Mouse (Mus musculus) heart, adult 2 months (tissue): Measurements from ENCODE around the gene 2410015M20Rik.
"Not testable (repeated sequence)": the region's sequence is repeated elsewhere in the genome, so short reads cannot be mapped to it uniquely, and the experiment has no call there.

ENCODE experiments used
- CTCF ChIP-seq: fragments of 200-600 bp; IDR thresholded peaks from 2 replicates; pipeline ENCODE4 v1.8.1; 2022; ENCODE audit warnings: antibody characterized with exemption, mild to moderate bottlenecking, moderate library complexity
- EP300 ChIP-seq: fragments of 200-500 bp; IDR thresholded peaks from 2 replicates; pipeline ENCODE4 v1.6.1; 2011; ENCODE audit warnings: low read depth, low read length, control low read depth; ENCODE audit not compliant: insufficient read depth
- POLR2A ChIP-seq: fragments of 200-500 bp; IDR thresholded peaks from 2 replicates; pipeline ENCODE4 v1.6.1; 2011; ENCODE audit warnings: mild to moderate bottlenecking, low read depth, low read length, control low read depth; ENCODE audit not compliant: insufficient read depth

- TF ChIP-seq CTCF, EP300, POLR2A: not testable (repeated sequence)
Observed at GRCm38 (mm10) chr17:56613893-56614292, 4.3 kb upstream of the 2410015M20Rik start.
